Mouse (Mus musculus): ENCODE results near the gene Fhl4.

DNA sequence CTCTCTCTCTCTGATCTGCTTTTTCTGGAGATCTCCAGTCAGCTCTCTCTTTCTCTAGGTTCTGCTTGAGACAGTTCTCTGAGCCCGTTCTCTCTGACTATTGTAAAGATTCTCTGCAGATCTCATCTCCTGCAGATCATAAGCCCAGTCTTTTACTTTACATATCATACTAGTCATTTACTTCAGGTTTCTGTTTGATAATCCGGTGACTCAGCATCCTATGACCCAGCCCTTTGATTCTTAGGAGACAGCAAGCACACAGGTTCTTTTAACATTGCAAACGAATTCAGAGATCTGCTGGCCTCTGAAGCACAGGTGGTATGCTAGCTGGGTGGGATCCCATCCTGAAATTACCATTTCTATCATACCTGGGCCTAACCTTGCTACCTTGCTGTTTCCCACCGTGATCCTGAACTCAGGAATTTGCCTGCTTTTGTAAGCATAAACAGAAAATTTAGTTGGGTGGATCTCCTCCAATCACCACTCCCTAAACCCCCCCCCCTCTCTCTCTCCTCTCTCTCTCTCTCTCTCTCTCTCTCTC is 51.6 kb downstream of the Fhl4 start:
- TF ChIP-seq POLR2A (IDR thresholded peaks at IDR 0.05; ENCODE audit: low read depth, low read length) = no peak
- no peak for TF ChIP-seq CTCF (IDR thresholded peaks at IDR 0.05; ENCODE audit: extremely low read depth, insufficient read length, insufficient replicate concordance, low read depth, low read length)

Data from small intestine, adult 2 months (tissue).